Mouse (Mus musculus) E14TG2a.4 (cell line): ENCODE results near the gene Snph.

Source experiments
- H3K27me3 ChIP-seq: 2 replicates; pipeline ENCODE4 v1.6.1; 2014; ENCODE audit warnings: low read length, control low read depth; ENCODE audit not compliant: insufficient read depth
- H3K36me3 ChIP-seq: 2 replicates; pipeline ENCODE4 v1.6.1; 2014; ENCODE audit warnings: low read length, control low read depth; ENCODE audit not compliant: insufficient read depth
- H3K4me1 ChIP-seq: replicated peaks from 2 replicates; pipeline ENCODE4 v1.6.1; 2014; ENCODE audit warnings: low read depth, low read length, control low read depth
- H3K4me3 ChIP-seq: replicated peaks from 2 replicates; pipeline ENCODE4 v1.5.1; 2014; ENCODE audit warnings: mild to moderate bottlenecking, low read length
- H3K9me3 ChIP-seq: 2 replicates; pipeline ENCODE4 v1.6.1; 2014; ENCODE audit warnings: low read length, control low read depth
- CTCF ChIP-seq: conservative IDR thresholded peaks from 2 replicates; pipeline ENCODE4 v1.5.1; 2014; ENCODE audit warnings: low read length
- NANOG ChIP-seq: IDR thresholded peaks from 2 replicates; pipeline ENCODE4 v1.6.1; 2014; ENCODE audit warnings: borderline replicate concordance, low read length, mixed read lengths
- POU5F1 ChIP-seq: IDR thresholded peaks from 2 replicates; pipeline ENCODE4 v1.6.1; 2014; ENCODE audit warnings: low read length, borderline replicate concordance

The Snph gene

GRCm38 (mm10) chr2:151608435-151608834 lies 24.0 kb downstream of the Snph start:
- H3K9me3 ChIP-seq, result no peaks in the 10 kb centered on the region

GRCm38 (mm10) chr2:151605437-151605987 lies 26.9 kb downstream of the Snph start:
- Histone ChIP-seq H3K4me1 (peaks cover 20% of the 10 kb centered on the region), H3K36me3 (no peaks in the 10 kb centered on the region), H3K9me3 (no peaks in the 10 kb centered on the region), H3K27me3 (peaks cover 44% of the 10 kb centered on the region), H3K4me3 (peak overlapping the region; percentile 45)
- TF ChIP-seq CTCF (no peak), POU5F1 (no peak), NANOG (no peak)

More at GRCm38 (mm10) chr2:151608435-151608834, 24.0 kb downstream of the Snph start:
- TF ChIP-seq CTCF (no peak), POU5F1 (no peak), NANOG (no peak)
- Histone ChIP-seq H3K27me3 (peaks cover 29% of the 10 kb centered on the region), H3K4me3 (no peak overlapping the region), H3K4me1 (peaks cover 13% of the 10 kb centered on the region), H3K36me3 (no peaks in the 10 kb centered on the region)

GRCm38 (mm10) chr2:151603630-151604029 lies 28.8 kb downstream of the Snph start:
- Histone ChIP-seq H3K27me3 (peaks cover 51% of the 10 kb centered on the region), H3K4me1 (peaks cover 28% of the 10 kb centered on the region), H3K4me3 (no peak overlapping the region), H3K9me3 (no peaks in the 10 kb centered on the region), H3K36me3 (no peaks in the 10 kb centered on the region)
- TF ChIP-seq NANOG (no peak), CTCF (no peak), POU5F1 (no peak)

- Histone ChIP-seq H3K4me3 (no peak overlapping the region), H3K4me1 (peaks cover 28% of the 10 kb centered on the region), H3K27me3 (peaks cover 58% of the 10 kb centered on the region), H3K36me3 (no peaks in the 10 kb centered on the region), H3K9me3 (no peaks in the 10 kb centered on the region)
- TF ChIP-seq NANOG (no peak), POU5F1 (no peak), CTCF (no peak)
These were observed 30.3 kb downstream of the Snph start for GRCm38 (mm10) chr2:151602106-151602505.

- Histone ChIP-seq H3K36me3 (no peaks in the 10 kb centered on the region), H3K9me3 (no peaks in the 10 kb centered on the region), H3K27me3 (peaks cover 79% of the 10 kb centered on the region), H3K4me3 (no peak overlapping the region), H3K4me1 (peaks cover 28% of the 10 kb centered on the region)
- TF ChIP-seq POU5F1, result no peak
- no peak for TF ChIP-seq NANOG
- TF ChIP-seq CTCF, result no peak
These were observed 34.3 kb downstream of the Snph start for GRCm38 (mm10) chr2:151598068-151598467.

- TF ChIP-seq CTCF (no peak), POU5F1 (no peak), NANOG (no peak)
- H3K9me3 ChIP-seq, result no peaks in the 10 kb centered on the region
- H3K4me3 ChIP-seq, result no peak overlapping the region
- H3K4me1 ChIP-seq, result no peaks in the 10 kb centered on the region
- no peaks in the 10 kb centered on the region for H3K36me3 ChIP-seq
- H3K27me3 ChIP-seq, result peaks cover 10% of the 10 kb centered on the region
These were observed 45.1 kb downstream of the Snph start for GRCm38 (mm10) chr2:151587306-151587705.

- Histone ChIP-seq H3K27me3 (peaks cover 5% of the 10 kb centered on the region), H3K36me3 (no peaks in the 10 kb centered on the region), H3K4me3 (no peak overlapping the region), H3K4me1 (no peaks in the 10 kb centered on the region), H3K9me3 (no peaks in the 10 kb centered on the region)
- TF ChIP-seq CTCF (no peak), NANOG (no peak), POU5F1 (no peak)
These were observed 45.6 kb downstream of the Snph start for GRCm38 (mm10) chr2:151586807-151587206.

- no peak for TF ChIP-seq NANOG
- TF ChIP-seq CTCF, result no peak
- no peak for TF ChIP-seq POU5F1
- no peak overlapping the region for H3K4me3 ChIP-seq
- H3K27me3 ChIP-seq, result no peaks in the 10 kb centered on the region; the same call in 1 of the 2 replicates
These were observed 46.5 kb downstream of the Snph start for GRCm38 (mm10) chr2:151585934-151586333.

GRCm38 (mm10) chr2:151580945-151581344 lies 51.4 kb downstream of the Snph start:
- Histone ChIP-seq H3K36me3 (no peaks in the 10 kb centered on the region), H3K27me3 (peaks cover 24% of the 10 kb centered on the region), H3K4me1 (peaks cover 10% of the 10 kb centered on the region), H3K9me3 (no peaks in the 10 kb centered on the region), H3K4me3 (no peak overlapping the region)
- TF ChIP-seq NANOG (no peak), CTCF (no peak), POU5F1 (no peak)

More at GRCm38 (mm10) chr2:151585934-151586333, 46.5 kb downstream of the Snph start:
- Histone ChIP-seq H3K36me3 (no peaks in the 10 kb centered on the region), H3K4me1 (no peaks in the 10 kb centered on the region), H3K9me3 (no peaks in the 10 kb centered on the region)
